Mouse (Mus musculus): ENCODE data around the gene Fkbp5. TPM values are rescaled to one million over a fixed set of nuclear protein-coding genes. Genes with fewer than 3 reads are reported as not detected.
"Not testable (repeated sequence)": the region's sequence is repeated elsewhere in the genome, so short reads cannot be mapped to it uniquely, and the experiment has no call there.

Gene Fkbp5
- polyA plus RNA-seq, 1 experiment from 2014 or later: 8.3 TPM

DNA sequence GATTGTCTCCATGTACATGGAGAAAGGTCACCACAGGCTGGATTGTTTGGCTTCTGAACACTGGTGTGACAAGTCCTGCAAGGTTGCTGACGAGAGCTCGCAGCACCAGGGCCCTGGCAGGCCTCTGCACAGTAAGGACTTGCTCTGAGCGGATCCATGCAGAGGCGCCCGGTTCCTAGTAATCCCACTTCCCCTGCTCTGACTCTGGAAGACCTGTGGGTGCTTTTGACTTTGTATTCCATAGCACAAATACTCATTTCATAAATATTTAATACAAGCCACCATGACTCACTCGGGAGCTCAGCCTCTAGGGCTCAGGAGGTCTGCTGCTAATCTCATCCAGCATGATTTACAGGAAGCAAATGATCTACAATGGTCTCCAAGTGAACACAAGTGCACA, 97.7 kb downstream of the Fkbp5 start:
- DNase-seq (no peak), ATAC-seq (ENCODE audit: insufficient read depth) (no peak)
- no peaks in the 10 kb centered on the region for H3K9me3 ChIP-seq (ENCODE audit: low read depth, low read length)
- H3K27me3 ChIP-seq (ENCODE audit: insufficient read depth, low read length): no peaks in the 10 kb centered on the region
- H3K4me3 ChIP-seq (ENCODE audit: low read depth, low read length): no peak overlapping the region
- H3K36me3 ChIP-seq (ENCODE audit: insufficient read depth): peaks cover 7% of the 10 kb centered on the region; the same call in 1 of the 2 replicates
- no peak for TF ChIP-seq CTCF (IDR thresholded peaks at IDR 0.05; ENCODE audit: low read depth)
- H3K9ac ChIP-seq: no peak overlapping the region
- peak overlapping the region; percentile 2; the same call in 1 of the 2 replicates for H3K27ac ChIP-seq (ENCODE audit: low read depth)
- WGBS: 54% methylated on average over 6 of the region's 6 CpGs
- no peak overlapping the region for H3K4me2 ChIP-seq
- H3K4me1 ChIP-seq (ENCODE audit: insufficient read depth): no peaks in the 10 kb centered on the region

DNA sequence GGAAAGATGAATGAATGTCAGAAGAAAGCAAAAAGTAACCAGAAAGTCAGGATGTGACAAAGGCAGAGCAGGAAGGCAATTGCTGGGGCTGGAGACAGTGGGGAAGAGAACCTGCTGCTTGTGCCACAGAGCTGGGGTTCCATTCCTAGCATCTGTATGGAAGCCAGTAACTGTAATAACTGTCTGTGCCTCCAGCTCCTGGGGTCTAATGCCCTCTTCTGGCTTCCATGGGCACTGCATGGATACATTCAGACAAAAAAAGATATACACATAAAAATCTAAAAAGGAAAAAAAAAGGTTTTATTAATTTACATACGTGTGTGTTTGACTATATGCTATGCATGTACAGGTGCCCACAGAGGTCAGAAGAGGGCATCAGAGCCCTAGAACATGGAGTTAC, 98.4 kb downstream of the Fkbp5 start:
- no peak for ATAC-seq (ENCODE audit: insufficient read depth)
- Histone ChIP-seq H3K36me3 (ENCODE audit: insufficient read depth) (peaks cover 7% of the 10 kb centered on the region; the same call in 1 of the 2 replicates), H3K27ac (ENCODE audit: low read depth) (no peak overlapping the region), H3K4me3 (ENCODE audit: low read depth, low read length) (no peak overlapping the region), H3K9me3 (ENCODE audit: low read depth, low read length) (no peaks in the 10 kb centered on the region), H3K4me1 (ENCODE audit: insufficient read depth) (no peaks in the 10 kb centered on the region), H3K9ac (no peak overlapping the region), H3K4me2 (no peak overlapping the region), H3K27me3 (ENCODE audit: insufficient read depth, low read length) (no peaks in the 10 kb centered on the region)
- DNase-seq: peak; percentile 60
- TF ChIP-seq CTCF (IDR thresholded peaks at IDR 0.05; ENCODE audit: low read depth): peak; percentile 65
- WGBS: 67% methylated on average over 1 of the region's 1 CpGs

DNA sequence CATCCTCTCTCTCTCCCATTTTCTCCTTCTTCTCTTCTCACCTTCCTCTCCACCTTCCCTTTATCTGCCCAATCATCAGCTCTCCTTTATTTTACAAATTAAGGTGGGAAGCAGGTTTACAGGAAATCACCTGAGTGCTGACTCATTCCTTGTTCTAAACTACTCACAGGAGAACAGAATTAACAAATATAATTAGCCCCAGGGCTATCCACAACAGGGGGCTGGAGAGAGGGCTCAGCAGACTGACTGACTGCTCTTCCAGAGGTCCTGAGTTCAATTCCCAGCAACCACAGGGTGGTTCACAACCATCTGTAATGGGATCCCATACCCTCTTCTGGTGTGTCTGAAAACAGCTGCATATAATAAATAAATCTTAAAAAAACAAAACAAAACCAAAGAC, 98.8 kb downstream of the Fkbp5 start:
- H3K4me3 ChIP-seq (ENCODE audit: low read depth, low read length); ATAC-seq (ENCODE audit: insufficient read depth); H3K27ac ChIP-seq (ENCODE audit: low read depth); H3K9ac ChIP-seq; H3K4me2 ChIP-seq; H3K4me1 ChIP-seq (ENCODE audit: insufficient read depth); H3K36me3 ChIP-seq (ENCODE audit: insufficient read depth); H3K27me3 ChIP-seq (ENCODE audit: insufficient read depth, low read length); H3K9me3 ChIP-seq (ENCODE audit: low read depth, low read length); DNase-seq: not testable (repeated sequence)

DNA sequence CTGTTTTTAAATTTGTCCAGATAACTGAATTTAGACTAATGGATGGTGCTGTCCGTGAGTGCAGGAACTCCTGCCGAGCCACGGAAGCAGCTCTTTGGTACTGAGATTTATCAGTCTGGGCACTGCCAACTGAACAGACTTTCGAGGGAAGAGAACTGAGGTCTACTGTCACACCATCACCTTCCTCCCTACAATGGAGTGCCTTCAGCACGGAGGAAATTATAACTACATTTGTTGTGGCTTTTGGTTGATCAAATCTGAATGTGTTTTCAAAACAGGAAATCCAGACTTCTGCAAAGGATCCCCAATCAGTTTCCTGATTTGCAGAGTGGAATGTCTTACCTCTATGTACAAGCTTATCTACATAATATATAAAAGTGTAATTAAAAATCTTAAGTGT, 99.6 kb downstream of the Fkbp5 start:
- Histone ChIP-seq H3K27me3 (ENCODE audit: insufficient read depth, low read length) (no peaks in the 10 kb centered on the region), H3K27ac (ENCODE audit: low read depth) (no peak overlapping the region), H3K4me1 (ENCODE audit: insufficient read depth) (no peaks in the 10 kb centered on the region), H3K9me3 (ENCODE audit: low read depth, low read length) (no peaks in the 10 kb centered on the region), H3K9ac (no peak overlapping the region), H3K4me2 (no peak overlapping the region), H3K4me3 (ENCODE audit: low read depth, low read length) (no peak overlapping the region), H3K36me3 (ENCODE audit: insufficient read depth) (peaks cover 12% of the 10 kb centered on the region)
- no peak for DNase-seq
- no peak for TF ChIP-seq CTCF (IDR thresholded peaks at IDR 0.05; ENCODE audit: low read depth)
- ATAC-seq (ENCODE audit: insufficient read depth): no peak
- 81% methylated on average over 5 of the region's 5 CpGs for WGBS

DNA sequence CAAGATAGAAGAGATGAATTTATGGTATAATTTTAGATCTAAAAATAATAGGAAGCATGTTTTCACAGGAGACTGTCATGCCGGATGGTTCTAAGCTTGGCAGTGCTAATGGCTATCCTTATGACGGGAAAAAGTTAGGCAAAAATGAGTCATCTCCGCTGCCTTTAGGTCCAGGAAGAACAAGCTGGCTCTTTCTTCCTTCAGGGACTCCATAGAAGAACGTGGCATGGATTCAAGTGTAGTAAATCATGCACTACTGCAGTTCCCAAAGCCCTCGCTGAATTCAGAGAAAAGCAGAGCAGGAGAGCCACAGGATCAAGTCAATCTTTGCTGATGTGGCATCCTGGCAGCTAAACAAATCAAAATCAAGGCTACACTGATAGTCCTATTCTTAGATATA, 102.1 kb downstream of the Fkbp5 start:
- TF ChIP-seq CTCF (IDR thresholded peaks at IDR 0.05; ENCODE audit: low read depth): no peak
- 81% methylated on average over 5 of the region's 5 CpGs for WGBS
- no peaks in the 10 kb centered on the region for H3K4me1 ChIP-seq (ENCODE audit: insufficient read depth)
- H3K4me3 ChIP-seq (ENCODE audit: low read depth, low read length): no peak overlapping the region
- H3K36me3 ChIP-seq (ENCODE audit: insufficient read depth): peaks cover 14% of the 10 kb centered on the region
- H3K4me2 ChIP-seq: no peak overlapping the region
- H3K9me3 ChIP-seq (ENCODE audit: low read depth, low read length): no peaks in the 10 kb centered on the region
- DNase-seq (no peak), ATAC-seq (ENCODE audit: insufficient read depth) (no peak)
- H3K27me3 ChIP-seq (ENCODE audit: insufficient read depth, low read length): no peaks in the 10 kb centered on the region
- no peak overlapping the region for H3K27ac ChIP-seq (ENCODE audit: low read depth)
- no peak overlapping the region for H3K9ac ChIP-seq

DNA sequence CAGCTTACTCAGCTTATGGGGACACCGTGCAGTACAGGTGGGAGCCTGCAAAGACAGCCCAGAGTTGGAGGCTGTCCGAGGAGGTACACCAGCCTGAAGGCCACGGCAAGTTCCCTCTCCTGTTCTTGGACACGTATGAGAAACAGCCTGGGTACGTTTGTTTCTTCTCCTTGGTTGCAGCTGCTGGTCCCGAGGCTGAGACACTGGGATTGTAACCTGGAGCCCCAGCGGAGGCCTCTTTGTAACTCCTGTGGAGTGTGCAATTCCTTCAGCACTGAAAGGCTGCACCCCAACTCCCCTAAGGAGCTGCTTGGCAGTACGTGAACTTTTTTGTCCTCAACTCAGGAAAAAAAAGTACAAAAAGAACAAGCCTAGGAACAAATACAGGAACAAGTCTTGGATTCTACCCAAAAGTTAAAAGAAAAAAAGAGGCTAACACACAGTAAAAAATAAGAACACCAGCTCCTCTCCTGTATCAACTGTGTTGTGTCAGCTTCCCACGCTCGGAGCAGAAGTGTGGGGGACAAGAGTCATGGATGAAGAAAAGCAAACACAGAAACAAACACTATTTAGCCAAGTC, 105.9 kb downstream of the Fkbp5 start:
- H3K9ac ChIP-seq: 0 out of 2 replicates have a peak overlapping the region, but pooled peaks have one; percentile 11

DNA sequence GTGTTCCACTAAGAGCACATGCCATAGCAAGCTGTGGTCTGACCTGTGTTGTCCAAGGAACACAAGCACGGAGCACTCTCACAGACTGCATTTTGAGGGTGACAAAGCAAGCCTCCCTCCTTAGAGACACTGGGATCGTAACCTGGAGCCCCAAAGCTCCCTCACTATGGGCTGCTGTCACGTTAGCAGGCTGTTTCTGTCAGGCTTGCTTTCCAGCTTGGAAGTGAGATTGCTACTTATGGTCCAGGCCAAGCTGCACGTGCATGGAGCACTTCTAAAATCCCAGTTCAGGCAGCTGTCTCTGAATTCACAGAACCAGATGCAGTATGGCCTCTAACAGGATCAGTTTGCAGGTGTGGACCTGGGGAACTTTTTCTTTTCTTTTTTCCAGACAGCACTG, 106.6 kb downstream of the Fkbp5 start:
- Histone ChIP-seq H3K4me1 (ENCODE audit: insufficient read depth) (no peaks in the 10 kb centered on the region), H3K9ac (no peak overlapping the region), H3K9me3 (ENCODE audit: low read depth, low read length) (no peaks in the 10 kb centered on the region), H3K27me3 (ENCODE audit: insufficient read depth, low read length) (no peaks in the 10 kb centered on the region), H3K27ac (ENCODE audit: low read depth) (no peak overlapping the region), H3K36me3 (ENCODE audit: insufficient read depth) (peaks cover 22% of the 10 kb centered on the region), H3K4me3 (ENCODE audit: low read depth, low read length) (no peak overlapping the region), H3K4me2 (no peak overlapping the region)
- ATAC-seq (ENCODE audit: insufficient read depth): no peak
- no peak for DNase-seq
- 83% methylated on average over 4 of the region's 4 CpGs for WGBS
- TF ChIP-seq CTCF (IDR thresholded peaks at IDR 0.05; ENCODE audit: low read depth): no peak

More for the DNA sequence above, 105.9 kb downstream of the Fkbp5 start:
- ATAC-seq (ENCODE audit: insufficient read depth): no peak
- Histone ChIP-seq H3K4me2 (no peak overlapping the region), H3K36me3 (ENCODE audit: insufficient read depth) (peaks cover 23% of the 10 kb centered on the region), H3K27me3 (ENCODE audit: insufficient read depth, low read length) (no peaks in the 10 kb centered on the region), H3K27ac (ENCODE audit: low read depth) (no peak overlapping the region), H3K4me1 (ENCODE audit: insufficient read depth) (no peaks in the 10 kb centered on the region), H3K9me3 (ENCODE audit: low read depth, low read length) (no peaks in the 10 kb centered on the region), H3K4me3 (ENCODE audit: low read depth, low read length) (no peak overlapping the region)
- TF ChIP-seq CTCF (IDR thresholded peaks at IDR 0.05; ENCODE audit: low read depth): no peak
- 65% methylated on average over 10 of the region's 10 CpGs for WGBS
- no peak for DNase-seq

Data from lung, embryonic 14.5 days (tissue).